Mouse (Mus musculus) CD4-positive, CD25-positive, alpha-beta regulatory T cell, adult 2 months (primary cell): ENCODE results near the gene Hist2h2aa2.
"Not testable (repeated sequence)": the region's sequence is repeated elsewhere in the genome, so short reads cannot be mapped to it uniquely, and the experiment has no call there.

Experiments
- DNase-seq: peaks from one replicate; pipeline ENCODE4 v3.0.0-alpha.2; 2012; ENCODE audit warnings: low read depth, low spot score

The Hist2h2aa2 gene

GRCm38 (mm10) chr3:96236834-96237334, 3.2 kb downstream of the Hist2h2aa2 start:
- no peak for DNase-seq

- no peak for DNase-seq
Observed at GRCm38 (mm10) chr3:96235836-96236235, 4.2 kb downstream of the Hist2h2aa2 start.

GRCm38 (mm10) chr3:96234914-96235313, 5.2 kb downstream of the Hist2h2aa2 start:
- peak; percentile 61 for DNase-seq

- DNase-seq: no peak
Observed at GRCm38 (mm10) chr3:96231758-96232120, 8.3 kb downstream of the Hist2h2aa2 start.

GRCm38 (mm10) chr3:96230910-96231757, 8.9 kb downstream of the Hist2h2aa2 start:
- no peak for DNase-seq

GRCm38 (mm10) chr3:96230404-96230803, 9.7 kb downstream of the Hist2h2aa2 start:
- DNase-seq: no peak

GRCm38 (mm10) chr3:96228828-96229227, 11.2 kb downstream of the Hist2h2aa2 start:
- no peak for DNase-seq

GRCm38 (mm10) chr3:96226695-96227648, 13.1 kb downstream of the Hist2h2aa2 start:
- no peak for DNase-seq

- DNase-seq: no peak
Observed at GRCm38 (mm10) chr3:96225421-96225820, 14.7 kb downstream of the Hist2h2aa2 start.

GRCm38 (mm10) chr3:96222774-96223173, 17.3 kb downstream of the Hist2h2aa2 start:
- DNase-seq: no peak

GRCm38 (mm10) chr3:96221640-96222038, 18.4 kb downstream of the Hist2h2aa2 start:
- DNase-seq: no peak

- peak; percentile 91 for DNase-seq
Observed at GRCm38 (mm10) chr3:96220765-96221639, 19.1 kb downstream of the Hist2h2aa2 start, which contains the start of the genes Hist2h2ac and Hist2h2be. Gene Hist2h2ac (minus strand): TSS chr3:96220880. Gene Hist2h2be (plus strand): TSS chr3:96221119.

GRCm38 (mm10) chr3:96220131-96220764, 19.8 kb downstream of the Hist2h2aa2 start:
- peak; percentile 67 for DNase-seq

- DNase-seq: peak; percentile 87
Observed at GRCm38 (mm10) chr3:96219661-96220130, 20.4 kb downstream of the Hist2h2aa2 start, which contains the start of the genes Bola1 and Hist2h2ab. Gene Bola1 (minus strand): TSS chr3:96219709. Gene Hist2h2ab (plus strand): TSS chr3:96219865.

- DNase-seq: peak; percentile 69
Observed at GRCm38 (mm10) chr3:96219191-96219641, 20.9 kb downstream of the Hist2h2aa2 start.

- DNase-seq: no peak
Observed at GRCm38 (mm10) chr3:96209242-96209641, 30.8 kb downstream of the Hist2h2aa2 start.

GRCm38 (mm10) chr3:96207819-96208218, 32.3 kb downstream of the Hist2h2aa2 start:
- DNase-seq: peak; percentile 22

GRCm38 (mm10) chr3:96199731-96200130, 40.3 kb downstream of the Hist2h2aa2 start:
- peak; percentile 19 for DNase-seq

GRCm38 (mm10) chr3:96198601-96199251, 41.4 kb downstream of the Hist2h2aa2 start:
- not testable (repeated sequence) for DNase-seq
